Mouse (Mus musculus): ENCODE measurements at regions not wholly inside any gene's neighbourhood (a gene's known extent, or its start where the extent isn't known, plus 50 kb on each side); places are given as distances from the start of the nearest gene placed in this dataset.

DNA sequence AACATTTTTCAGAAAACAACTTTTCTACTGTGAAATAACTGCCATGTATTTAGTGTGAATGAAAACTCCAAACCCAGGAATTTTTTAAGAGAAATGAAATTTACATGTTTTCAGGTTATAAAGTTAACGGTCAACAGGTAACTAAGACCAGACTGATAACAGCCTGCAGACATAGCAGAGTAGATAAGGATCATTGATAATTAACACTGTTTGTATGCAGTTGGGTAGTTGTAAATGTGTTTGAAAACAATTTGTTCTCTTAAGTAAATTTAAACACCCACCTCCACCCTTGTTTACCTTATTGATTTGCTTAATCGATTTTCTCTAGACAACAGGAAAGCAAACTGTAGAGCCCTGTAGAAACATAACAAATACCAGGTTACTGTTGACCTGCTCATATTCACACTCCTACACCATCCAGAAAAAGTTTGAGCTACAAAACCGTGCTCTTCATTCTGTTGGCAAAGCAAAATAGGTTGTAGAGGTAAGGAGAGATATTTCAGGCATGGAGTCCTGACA lies 65.4 kb downstream of the Bmp2 start:
- TF ChIP-seq TAL1 (IDR thresholded peaks at IDR 0.05; ENCODE audit: low read length), result no peak
- TF ChIP-seq GATA1 (IDR thresholded peaks at IDR 0.05; ENCODE audit: low read length), result no peak

Data from erythroblast, embryonic 14.5 days (primary cell).